Mouse (Mus musculus): ENCODE data around the gene Srxn1.

DNA sequence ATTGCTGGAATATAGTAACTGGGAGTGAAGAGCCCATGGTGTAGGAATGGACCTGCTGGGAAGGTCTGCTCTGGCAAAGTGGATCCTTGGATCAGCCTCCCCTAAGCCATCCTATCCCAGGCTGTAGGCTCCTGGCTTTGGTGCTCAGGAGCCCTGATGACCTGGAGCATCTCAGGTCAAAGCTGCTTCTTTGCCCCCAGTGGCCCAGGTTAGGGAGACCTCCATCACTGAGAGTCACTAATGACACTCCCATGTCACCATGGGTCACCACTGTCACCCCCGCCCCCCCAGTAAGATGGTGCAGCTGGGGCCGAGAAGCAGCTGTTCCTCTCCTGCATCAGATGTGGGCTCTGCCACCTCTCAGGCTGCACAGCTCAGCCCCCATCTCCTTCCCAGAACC is 35.4 kb upstream of the Srxn1 start:
- TF ChIP-seq GATA1 (IDR thresholded peaks at IDR 0.05; ENCODE audit: low read length) (no peak), TAL1 (IDR thresholded peaks at IDR 0.05; ENCODE audit: low read length) (no peak)

Measured in erythroblast, embryonic 14.5 days (primary cell).